Mouse (Mus musculus) right cerebral cortex, adult 2 months (tissue): ENCODE data around the gene Cd83.

Experiments used
- DNase-seq, 2 experiments: peaks; one replicate each; pipeline ENCODE4 v3.0.0; 2021 to 2022; ENCODE audit warnings: low spot score in 2 of 2

Cd83 gene

DNA sequence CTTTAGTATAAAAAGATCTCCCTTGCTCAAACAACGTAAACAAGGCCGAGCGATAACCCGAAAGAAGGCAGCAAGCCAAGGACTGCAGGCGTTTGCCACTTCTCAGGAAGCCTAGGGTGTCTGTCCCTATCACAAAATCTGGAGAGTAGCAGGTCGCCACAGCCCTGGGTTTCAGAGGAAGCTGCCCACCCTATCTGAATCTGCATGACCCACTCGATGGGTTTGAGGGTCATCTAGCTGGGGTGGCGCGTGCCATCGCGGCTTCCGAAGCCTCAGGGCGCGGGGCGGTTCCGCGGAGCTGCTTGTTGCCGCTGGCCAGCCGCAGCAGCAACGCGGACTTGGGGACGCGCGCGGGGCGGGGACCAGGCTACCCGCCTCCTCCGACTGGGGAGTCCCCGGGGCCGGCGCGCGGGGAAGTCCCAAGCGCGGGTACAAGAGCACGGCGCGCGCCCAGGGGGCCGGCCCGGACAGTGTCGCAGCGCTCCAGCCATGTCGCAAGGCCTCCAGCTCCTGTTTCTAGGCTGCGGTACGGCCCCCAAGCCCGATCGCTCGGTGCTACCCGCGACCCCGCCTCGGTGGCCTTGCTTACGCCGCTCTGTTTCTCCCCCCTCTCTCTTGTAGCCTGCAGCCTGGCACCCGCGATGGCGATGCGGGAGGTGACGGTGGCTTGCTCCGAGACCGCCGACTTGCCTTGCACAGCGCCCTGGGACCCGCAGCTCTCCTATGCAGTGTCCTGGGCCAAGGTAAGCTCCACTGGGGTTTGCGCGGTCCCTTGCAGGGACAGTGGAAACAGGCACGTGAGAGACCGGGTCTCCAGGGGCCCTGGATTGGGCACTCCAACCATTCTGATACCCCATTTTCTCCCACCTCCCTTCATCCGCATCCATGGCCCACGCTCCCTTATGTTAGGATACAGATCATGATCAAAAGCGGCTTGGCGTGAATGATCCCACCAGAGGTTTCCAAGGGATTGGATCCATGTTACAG lies at the start of gene Cd83:
Gene Cd83 (plus strand): TSS at position 51 of the 987 bp plus-strand sequence.
- peak; percentile 23 to 57 for DNase-seq

DNA sequence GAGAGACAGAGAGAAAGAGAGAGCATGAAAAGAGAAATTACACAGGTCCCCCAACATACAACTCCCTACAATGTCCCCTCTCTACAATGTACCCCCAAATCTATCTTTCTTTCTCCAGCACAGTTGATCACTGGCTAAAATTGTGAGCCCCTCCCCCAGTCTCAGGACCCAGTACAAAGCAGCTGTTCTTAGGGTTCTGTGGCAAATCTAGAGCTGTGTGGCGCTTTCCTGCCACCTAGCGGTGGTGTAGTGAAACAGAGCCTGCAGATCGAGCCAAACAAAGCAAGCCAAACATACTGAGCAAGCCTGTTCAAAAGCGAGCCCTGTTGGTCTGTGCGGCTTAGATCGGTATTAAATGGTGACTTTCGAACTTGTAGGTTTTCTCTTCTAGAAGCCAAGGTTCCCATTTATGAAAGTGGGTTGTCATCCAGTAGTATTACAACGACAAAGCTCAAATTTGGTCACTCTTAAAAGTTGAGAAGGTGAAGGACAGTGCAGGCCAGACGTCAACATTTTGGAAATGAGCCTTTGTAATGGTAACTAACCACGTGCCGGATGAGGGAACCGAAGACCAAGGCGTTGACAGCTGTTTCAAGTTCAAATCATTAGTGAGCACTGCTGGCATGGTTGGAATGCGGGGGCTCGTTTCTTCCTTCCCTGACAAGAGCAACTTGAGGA lies 44.8 kb upstream of the Cd83 start:
- DNase-seq: peak; percentile 86 to 90

DNA sequence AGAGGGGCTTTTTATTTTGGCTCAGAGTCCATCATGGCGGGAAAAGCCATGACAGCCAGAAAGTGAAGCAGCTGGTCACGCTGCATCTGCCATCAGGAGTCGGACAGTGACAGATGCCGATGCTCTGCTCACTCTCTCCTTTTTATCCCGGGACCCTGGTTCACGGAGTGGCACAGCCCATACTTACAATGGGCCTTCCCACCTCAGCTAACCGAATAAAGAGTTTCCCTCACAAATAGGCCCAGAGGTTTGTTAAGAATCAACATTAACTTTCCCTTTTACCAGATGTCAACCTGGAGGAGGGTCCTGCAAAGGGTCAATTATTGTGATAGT lies 44.3 kb upstream of the Cd83 start:
- DNase-seq: no peak

DNA sequence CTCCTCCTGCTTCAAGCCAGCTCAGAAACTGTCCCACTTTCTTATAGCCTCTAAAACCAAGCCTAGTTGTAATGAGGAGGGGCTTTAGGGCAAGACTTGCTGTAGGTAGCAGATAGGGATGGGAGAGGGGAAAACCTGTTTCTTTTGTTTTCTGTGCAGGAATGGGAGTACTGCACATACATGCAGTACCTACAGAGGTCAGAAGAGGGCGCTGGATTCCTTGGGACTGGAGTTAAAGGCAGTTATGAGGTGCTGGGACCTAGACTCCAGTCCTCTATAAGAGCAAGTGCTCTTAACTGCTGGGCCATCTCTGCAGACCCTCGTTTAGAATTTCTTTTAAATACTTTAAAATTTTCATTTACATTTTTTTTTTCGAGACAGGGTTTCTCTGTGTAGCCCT lies 41.9 kb upstream of the Cd83 start:
- no peak for DNase-seq

DNA sequence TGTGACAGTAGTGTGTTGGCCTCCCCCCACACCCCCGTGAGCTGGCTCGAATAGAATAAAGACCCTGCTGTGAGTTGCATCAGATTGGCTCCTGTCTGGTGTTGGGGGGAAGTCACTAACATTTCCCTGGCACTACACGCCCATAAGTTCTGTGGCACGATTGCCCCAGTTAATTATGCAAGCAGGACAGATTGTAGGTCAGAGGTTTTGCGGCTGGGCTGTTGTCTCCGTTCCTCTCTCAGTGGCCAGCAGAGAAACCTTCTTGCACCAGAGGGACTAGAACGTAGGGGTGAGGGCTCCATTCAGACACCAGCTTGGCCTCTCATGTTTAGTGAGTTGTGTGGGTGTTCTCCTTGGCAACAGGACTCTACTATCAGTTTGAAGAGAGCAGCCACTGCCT lies 40.3 kb upstream of the Cd83 start:
- DNase-seq: no peak

DNA sequence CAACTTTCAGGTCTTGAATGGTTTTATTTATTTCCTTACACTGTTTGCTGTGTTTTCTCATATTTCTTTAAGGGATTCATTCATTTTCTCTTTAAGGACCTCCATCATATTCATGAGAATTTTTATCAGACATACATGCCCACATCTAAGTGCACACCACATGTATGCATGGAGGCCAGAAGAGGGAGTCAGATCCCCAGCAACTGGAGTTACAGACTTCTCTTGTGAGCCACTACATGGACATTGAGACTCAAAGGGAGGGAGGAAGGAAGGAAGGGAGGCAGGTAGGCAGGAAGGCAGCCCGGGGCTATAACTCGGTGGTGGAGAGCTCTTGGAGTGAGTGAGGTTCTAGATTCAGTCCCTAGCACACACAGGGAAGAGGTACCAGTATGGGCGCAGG lies 34.3 kb upstream of the Cd83 start:
- DNase-seq: no peak

DNA sequence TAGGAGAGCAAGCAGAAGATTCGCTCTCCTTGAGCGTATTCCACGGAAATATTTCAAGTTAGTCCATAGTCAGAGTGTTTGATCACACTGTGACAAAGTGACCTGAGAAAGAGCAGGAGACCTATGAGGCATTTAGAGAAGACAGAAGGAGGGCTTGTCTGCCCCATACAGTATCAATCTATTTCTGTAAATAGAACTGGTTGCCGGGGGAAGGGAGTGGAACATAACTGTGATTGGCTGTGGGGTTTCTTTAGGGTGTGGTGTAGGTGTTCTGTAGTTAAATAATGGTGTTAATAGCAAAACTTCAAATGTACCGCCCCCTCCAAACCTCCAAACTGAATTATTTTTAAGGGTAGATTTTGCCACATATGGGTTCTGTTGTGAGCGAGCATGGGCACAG lies 33.6 kb upstream of the Cd83 start:
- DNase-seq: no peak

DNA sequence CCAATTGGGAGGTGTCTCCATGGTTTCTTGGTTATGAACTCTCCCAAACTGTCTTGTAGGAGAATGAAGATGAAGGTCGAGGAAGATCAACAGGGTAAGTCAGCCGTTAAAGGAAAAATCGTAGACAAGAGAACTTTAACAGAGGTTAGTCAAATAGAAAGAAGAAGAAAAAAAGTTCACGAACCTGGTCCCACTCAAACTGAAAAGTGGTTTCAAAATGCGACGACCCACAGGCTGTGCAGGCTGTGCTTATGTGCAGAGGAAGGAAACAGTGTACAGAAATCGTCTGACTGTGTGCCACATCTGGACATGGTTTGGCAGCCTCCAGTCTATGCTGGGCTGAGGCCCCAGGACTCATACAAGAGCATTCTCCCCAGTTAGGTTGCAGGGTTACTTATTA lies 32.2 kb upstream of the Cd83 start:
- DNase-seq: no peak

DNA sequence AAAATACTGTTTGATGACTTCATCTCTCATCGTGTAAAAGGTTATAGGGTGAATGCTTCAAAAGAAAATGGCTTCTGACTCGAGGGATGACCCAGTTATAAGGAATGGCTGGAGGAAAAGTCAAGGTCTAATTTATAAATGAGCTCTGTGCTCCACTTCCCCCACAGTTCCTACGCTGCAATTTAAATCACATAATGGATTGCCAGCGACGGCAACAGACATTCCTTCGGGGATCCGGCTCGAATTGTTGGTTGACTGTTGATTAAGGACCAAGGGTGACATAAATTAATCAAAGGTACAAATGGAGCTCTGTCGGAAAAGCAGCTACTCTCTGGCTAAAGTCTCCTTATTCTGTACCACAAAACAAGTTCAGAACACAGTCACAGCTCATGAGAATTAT lies 30.9 kb upstream of the Cd83 start:
- DNase-seq: no peak

DNA sequence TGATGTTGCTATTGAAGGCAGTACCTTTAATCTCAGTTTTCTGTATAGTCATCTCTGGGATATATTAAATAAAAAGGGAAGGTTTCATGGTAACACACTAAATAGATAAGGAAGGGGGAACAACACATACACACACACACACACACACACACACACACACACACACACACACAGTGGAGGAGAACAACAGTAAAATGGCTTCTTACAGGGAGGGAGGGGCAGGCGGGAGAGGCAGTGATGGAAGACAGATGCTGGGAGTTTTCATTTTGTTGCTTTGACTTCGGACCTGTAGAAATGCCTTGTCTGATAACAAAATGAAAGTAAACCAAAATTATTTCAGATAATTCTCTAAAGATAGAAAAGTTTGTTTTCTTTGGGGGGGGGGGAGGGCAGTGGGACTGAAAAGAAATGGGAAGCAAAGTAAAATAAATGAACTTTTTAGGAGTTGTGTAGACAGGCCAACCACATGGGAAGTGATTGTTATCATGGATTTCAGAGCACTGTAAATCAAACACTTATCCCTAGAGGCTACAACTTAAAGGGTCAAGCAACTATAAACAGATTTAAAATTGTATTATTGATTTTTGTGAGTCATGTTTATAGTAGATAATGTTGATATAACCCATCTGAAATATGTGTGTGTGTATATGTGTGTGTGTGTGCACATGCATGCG lies 30.0 kb upstream of the Cd83 start:
- no peak for DNase-seq

DNA sequence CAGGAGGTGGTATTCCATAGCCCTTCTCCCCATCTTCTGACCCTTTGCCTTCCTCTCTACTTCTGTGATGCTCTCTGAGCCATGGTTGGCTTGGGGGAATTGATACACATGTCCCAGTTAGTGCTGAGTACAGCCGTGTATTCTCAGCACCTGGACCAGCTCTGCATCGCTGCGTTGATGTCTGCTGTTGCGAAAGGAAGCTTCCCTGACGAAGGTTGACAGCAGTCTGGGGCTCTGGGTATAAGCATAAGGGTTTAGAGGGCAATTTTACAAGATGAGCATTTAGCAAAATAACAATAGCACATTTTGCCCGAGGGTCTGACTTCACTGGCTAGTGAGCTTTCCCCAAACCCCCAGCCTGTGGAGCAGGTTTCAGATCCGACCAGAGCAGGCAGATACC lies 29.0 kb upstream of the Cd83 start:
- no peak for DNase-seq

DNA sequence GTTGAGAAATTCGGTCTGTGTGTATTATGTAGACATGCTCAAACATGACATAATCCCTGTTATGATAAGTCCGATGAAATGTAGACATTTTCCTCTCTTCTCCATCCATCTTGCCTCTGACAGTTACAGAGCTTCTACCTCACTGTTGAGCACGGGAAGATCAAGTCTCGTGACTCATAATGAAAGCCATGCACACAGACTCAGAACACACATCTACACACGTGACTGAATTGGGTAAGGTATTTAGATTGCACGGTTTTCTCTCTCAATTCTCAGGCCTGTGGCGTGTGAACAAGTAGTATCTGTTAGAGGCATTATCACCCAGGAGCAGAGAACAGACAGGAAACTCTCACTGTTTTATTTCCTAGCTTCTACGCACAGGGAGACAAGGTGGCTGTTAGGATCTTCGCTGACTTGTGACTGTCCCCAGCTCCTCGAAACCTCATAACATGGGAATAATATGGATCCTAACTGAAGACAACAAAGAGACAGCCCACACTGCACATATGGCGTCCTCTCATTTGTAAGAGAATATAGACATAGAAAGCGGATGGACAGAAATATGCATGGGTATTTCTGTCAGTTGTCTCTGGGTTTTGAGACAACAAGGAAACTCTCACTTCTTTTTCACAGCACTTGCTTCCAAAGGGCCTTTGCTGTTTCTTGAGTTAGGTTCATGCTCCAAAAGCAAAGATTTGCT lies 23.3 kb upstream of the Cd83 start:
- peak in 1 of 2 experiments; percentile 22 for DNase-seq

DNA sequence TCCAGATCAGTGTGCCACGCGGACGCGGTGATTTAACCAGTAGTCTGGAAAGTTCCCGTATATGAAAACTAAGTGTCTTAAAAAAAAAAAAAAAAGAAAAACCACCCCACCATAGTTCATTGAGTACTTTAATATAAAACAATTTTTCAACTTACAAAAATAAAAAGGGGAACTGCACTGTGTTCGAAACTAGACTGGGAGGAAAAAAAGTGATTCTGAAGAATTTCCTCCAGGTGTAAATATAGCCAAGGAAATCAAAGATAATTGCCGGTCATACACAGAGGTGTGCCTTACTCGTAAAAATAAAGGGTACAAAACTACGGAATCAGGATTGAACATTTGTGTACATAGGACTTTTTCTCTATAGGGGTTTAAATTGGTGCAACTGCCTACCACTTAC lies 21.7 kb upstream of the Cd83 start:
- DNase-seq: no peak

DNA sequence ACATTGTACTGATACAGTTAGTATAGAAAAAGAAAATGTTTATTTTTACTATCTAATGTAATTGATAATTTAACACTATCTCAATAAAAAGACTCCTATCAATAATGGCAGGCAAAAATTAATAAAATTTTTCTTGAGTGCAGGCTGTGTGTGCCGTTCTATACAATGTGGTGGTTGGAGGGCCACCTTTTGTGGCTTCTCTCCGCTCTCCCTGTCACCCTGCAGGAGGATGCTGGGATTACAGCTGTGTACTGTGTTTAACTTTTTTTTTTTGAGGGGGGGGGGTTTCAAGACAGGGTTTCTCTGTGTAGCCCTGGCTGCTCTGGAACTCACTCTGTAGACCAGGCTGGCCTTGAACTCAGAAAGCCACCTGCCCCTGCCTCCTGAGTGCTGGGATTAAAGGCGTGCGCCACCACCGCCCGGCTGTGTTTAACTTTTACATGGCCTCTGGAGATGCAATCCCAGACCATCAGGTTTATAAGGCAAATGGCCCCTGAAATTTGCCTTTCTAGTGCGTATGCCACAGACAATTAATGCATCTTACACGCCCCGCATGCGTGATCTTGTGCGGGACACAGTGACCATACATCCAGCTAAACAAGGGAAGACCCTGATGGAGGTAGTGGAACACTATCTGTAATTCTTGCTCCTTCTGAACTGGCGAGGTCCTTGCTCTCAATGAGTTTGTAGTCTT lies 21.1 kb upstream of the Cd83 start:
- no peak for DNase-seq

DNA sequence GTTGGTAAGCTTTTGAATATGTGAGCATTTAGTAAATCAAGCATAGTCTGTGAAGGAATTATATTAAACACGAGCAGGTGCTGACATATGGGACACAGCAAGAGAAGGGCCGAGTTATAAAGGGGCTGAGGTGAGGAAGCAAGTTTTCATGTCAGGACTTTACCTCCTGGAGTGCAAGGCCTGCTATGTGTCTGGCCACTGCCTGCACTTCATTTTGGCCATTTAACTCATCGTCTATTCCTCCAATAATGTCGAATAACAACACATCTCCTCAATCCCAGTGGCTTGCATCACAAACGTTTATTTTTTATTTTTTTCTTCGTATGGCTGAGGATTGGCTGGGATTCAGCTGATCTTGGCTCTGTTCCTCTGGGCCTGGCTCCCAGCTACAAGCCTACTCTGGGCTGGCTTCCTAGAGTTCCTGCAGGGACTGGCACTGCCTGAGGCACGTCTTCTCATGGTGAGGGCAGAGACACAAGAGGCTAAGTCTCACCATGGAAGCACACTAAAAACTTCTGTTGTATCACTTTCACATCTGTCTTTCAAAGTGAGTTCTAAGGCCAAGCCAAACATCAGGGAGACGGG lies 20.5 kb upstream of the Cd83 start:
- DNase-seq: peak in 1 of 2 experiments; percentile 46

DNA sequence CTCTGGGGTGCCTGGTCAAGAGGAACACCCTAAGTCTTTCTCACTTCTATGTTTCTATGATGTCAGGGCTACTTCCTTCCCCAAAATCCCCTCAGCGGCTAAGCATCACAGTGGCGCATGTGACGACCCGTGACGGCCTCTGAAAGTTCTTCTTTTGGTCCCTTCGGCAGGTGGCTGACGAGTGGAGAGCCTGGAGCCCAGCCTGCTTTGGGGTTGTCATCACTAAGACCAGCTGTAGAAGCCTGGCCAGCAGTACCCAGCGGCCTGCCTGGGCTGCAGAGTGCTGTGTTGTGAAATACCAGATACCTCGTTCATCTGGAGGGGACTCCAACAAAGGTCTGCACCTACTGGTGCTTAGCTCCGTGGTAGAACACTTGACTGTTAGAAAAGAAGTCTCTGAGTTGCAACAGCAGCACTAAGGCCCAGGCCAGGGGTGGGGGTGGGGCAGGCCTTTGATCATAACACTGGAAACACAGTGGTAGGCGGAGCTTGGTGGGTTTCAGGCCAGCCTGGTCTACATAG lies 19.2 kb upstream of the Cd83 start:
- no peak for DNase-seq

DNA sequence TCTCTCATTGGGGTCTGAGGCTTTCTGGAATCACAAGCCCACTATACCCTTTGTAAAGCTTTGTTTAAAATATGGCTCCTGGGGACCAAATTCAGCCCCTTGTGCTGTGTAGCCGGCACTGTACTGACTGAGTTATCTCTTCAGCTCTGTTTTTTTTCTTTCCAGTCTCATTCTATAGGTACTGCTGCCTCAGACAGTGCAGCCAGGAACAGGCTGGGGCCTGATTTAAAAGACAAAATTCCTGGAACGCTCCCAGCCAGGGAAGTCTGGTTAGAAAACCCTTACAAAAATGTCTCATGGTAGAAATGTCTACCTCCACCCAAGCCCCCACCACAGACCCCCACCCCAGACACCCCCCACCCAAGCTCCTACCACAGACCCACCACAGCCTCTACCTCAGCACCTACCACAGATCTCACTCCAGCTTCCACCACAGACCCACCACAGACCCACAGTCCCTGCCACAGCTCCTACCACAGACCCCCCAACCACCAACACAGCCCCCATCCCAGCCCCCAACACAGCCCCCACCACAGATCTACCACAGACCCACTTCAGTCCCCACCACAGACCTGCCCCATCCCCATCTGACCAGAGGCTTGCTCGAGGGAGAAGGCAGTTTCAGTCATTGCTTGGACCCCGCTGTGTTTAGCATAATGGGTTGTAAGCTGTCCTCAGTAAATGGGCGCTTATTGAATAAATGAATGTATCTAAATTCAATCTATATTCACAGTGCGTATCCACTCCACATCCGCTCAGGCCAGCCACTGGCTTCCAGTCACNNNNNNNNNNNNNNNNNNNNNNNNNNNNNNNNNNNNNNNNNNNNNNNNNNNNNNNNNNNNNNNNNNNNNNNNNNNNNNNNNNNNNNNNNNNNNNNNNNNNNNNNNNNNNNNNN lies 17.5 kb upstream of the Cd83 start:
- no peak for DNase-seq

DNA sequence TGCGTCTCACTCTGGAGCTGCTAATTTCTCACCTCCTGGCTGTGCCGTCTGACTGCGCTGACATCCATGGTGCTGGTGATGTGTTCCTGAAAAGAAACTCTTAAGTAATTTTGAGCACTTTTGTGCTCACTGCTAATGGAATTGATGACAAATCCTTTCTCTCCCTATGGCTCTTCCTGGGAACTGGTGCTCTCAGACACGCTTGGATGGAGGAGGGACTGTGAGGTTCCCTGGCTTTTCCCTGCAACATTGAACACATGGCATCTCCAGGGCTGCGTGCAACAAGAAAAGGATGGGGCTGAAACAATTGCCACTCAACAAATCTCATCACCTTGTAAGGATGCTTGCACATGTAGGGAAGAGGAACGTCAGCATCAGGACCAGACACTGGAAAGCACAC lies 11.6 kb upstream of the Cd83 start:
- no peak for DNase-seq

DNA sequence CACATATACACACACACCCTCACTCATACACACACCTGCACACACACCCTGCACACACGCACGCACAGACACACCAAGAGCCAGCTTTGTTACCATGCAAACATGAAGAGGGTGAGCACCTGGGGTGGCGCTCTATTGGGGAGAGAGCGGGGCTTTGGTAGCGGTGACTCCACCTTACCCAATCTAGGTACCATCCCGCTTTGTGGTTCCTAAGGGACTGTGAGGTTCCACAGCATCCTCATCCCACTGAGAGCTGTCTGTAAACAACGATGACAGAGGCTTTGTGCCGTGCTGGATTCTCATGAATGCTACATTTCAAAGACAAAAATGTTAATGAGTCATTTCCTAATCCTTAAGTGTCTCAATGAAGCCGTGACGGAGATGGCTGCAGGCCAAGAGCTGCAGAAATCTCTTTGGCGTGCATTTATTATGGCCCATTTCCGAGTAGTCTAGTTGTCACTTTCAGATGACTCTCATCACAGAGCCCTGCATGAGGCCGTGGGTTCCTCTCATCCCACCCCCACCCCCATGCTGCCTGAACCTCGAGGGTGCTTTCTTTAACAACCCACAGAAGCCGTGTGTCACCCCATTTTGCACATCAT lies 10.5 kb upstream of the Cd83 start:
- peak; percentile 78 to 79 for DNase-seq
